Mouse (Mus musculus): ENCODE data around the gene Ccdc78.

DNA sequence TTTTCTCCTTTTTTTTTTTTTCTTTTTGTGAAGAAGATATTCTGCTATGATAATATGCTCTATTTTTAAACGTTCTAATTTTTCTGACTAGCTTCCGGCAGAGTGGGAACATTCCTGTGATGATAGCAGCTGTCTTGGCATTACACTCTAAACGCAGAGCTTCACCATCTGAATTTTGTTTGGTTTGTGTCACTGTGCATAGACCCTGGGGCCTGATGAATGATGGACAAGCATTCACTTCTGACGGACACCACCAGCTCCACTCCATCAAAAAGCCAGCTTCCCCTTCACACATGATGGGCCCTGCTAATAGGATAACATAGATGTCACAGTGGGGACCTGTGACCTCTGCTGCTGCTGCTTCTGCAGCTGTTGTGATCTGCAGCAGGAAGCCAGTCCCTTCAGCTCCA lies 24.8 kb upstream of the Ccdc78 start:
- TF ChIP-seq POLR2A (IDR thresholded peaks at IDR 0.05; ENCODE audit: control insufficient read depth in 1 of 2, insufficient read depth in 1 of 2, low read depth in 1 of 2, low read length in 2 of 2, poor library complexity in 1 of 2) (no peak), CHD2 (IDR thresholded peaks at IDR 0.05; ENCODE audit: low read length) (no peak), POLR2AphosphoS5 (IDR thresholded peaks at IDR 0.05; ENCODE audit: borderline replicate concordance, low read depth, low read length) (no peak), CTCF (IDR thresholded peaks at IDR 0.05 in 2 of 3, conservative IDR thresholded peaks at IDR 0.05 in 1 of 3; ENCODE audit: control insufficient read depth in 1 of 3, insufficient read depth in 1 of 3, low read depth in 2 of 3, low read length in 3 of 3, poor library complexity in 1 of 3, severe bottlenecking in 1 of 3) (no peak)

Measured in MEL (cell line).